Mouse (Mus musculus): ENCODE results near the gene Smim20.

GRCm38 (mm10) chr5:53274811-53275355, 8.0 kb downstream of the Smim20 start:
- peak; percentile 69; the same call in 1 of the 2 replicates for TF ChIP-seq CTCF (IDR thresholded peaks at IDR 0.05; ENCODE audit: borderline replicate concordance, extremely low read depth, insufficient read depth, insufficient read length)
- no peak for TF ChIP-seq POLR2A (IDR thresholded peaks at IDR 0.05; ENCODE audit: borderline replicate concordance, extremely low read depth, insufficient read depth, insufficient read length, poor library complexity, severe bottlenecking)
